Mouse (Mus musculus): ENCODE measurements around the gene Hist1h4d.
"Not testable (repeated sequence)": the region's sequence is repeated elsewhere in the genome, so short reads cannot be mapped to it uniquely, and the experiment has no call there.

- TF ChIP-seq CTCF (IDR thresholded peaks at IDR 0.05; ENCODE audit: borderline replicate concordance, insufficient read depth, low read depth, low read length); POLR2A (IDR thresholded peaks at IDR 0.05; ENCODE audit: borderline replicate concordance, insufficient read depth, low read length): not testable (repeated sequence)
These were observed 11.0 kb upstream of the Hist1h4d start for GRCm38 (mm10) chr13:23570261-23571021.

All from cerebellum, adult 2 months (tissue).